Mouse (Mus musculus) forebrain, postnatal 0 days (tissue): ENCODE data around the gene Zdhhc21. TPM values are rescaled to one million over a fixed set of nuclear protein-coding genes. Genes with fewer than 3 reads are reported as not detected.
A peak's percentile ranks its signal among the peaks of the same experiment; 100 is the strongest.

Source experiments
- ATAC-seq: fragments of 200-750 bp; cut with Nextera tagmentation; 2 replicates; pipeline ENCODE4 v1.8.0; 2017; ENCODE audit warnings: mild to moderate bottlenecking, moderate library complexity
- DNase-seq: peaks from one replicate; pipeline ENCODE4 v3.0.0-alpha.2; 2015
- H3K27ac ChIP-seq: fragments of 300-500 bp; sonication (generic); 2 replicates; pipeline ENCODE4 v1.5.1; 2014; ENCODE audit warnings: low read depth, mild to moderate bottlenecking, antibody characterized with exemption, low read length, moderate library complexity, mixed read lengths
- H3K27me3 ChIP-seq: fragments of 300-500 bp; sonication (generic); 2 replicates; pipeline ENCODE4 v1.6.1; 2014; ENCODE audit warnings: mild to moderate bottlenecking, low read length, mixed read lengths; ENCODE audit not compliant: insufficient read depth
- H3K36me3 ChIP-seq: fragments of 300-500 bp; sonication (generic); 2 replicates; pipeline ENCODE4 v1.6.1; 2014; ENCODE audit warnings: mild to moderate bottlenecking, moderate library complexity; ENCODE audit not compliant: insufficient read depth
- H3K4me1 ChIP-seq: fragments of 300-500 bp; sonication (generic); 2 replicates; pipeline ENCODE4 v1.6.1; 2014; ENCODE audit warnings: antibody characterized with exemption; ENCODE audit not compliant: insufficient read depth
- H3K4me2 ChIP-seq: fragments of 300-500 bp; sonication (generic); 2 replicates; pipeline ENCODE4 v1.6.1; 2014; ENCODE audit warnings: low read depth, mild to moderate bottlenecking, moderate library complexity
- H3K4me3 ChIP-seq: fragments of 300-500 bp; sonication (generic); 2 replicates; pipeline ENCODE4 v1.5.1; 2014; ENCODE audit warnings: low read depth, low read length, mixed read lengths
- H3K9ac ChIP-seq: fragments of 300-500 bp; sonication (generic); 2 replicates; pipeline ENCODE4 v1.6.1; 2014; ENCODE audit warnings: mild to moderate bottlenecking
- H3K9me3 ChIP-seq: fragments of 300-500 bp; sonication (generic); 2 replicates; pipeline ENCODE4 v1.6.1; 2016; ENCODE audit warnings: low read length
- CTCF ChIP-seq: sonication (generic); IDR thresholded peaks from 2 replicates; pipeline ENCODE4 v1.5.1; 2016; ENCODE audit warnings: antibody characterized with exemption, control low read depth, low read depth
- WGBS: fragments of 180-500 bp; shearing (Covaris S2); extraction: QIAGEN DNeasy Blood & Tissue Kit; methylation state at CpG from one replicate; pipeline ENCODE4 v1.1.7; 2014; 5-methylcytosine and 5-hydroxymethylcytosine counted together
- polyA plus RNA-seq: library from polyadenylated mRNA; unstranded; fragments of >200 nt; fragmentation: Nextera tagmentation; extraction: Ambion mirVana; gene quantifications from 2 replicates; pipeline ENCODE4 v1.2.1, GENCODE M21; 2015
- total RNA-seq: library from RNA; depleted of rRNA; stranded (reverse); fragments of >200 nt; gene quantifications from 2 replicates; pipeline ENCODE4 v1.2.3, GENCODE M21; 2014

Zdhhc21 gene
- total and polyA plus RNA-seq, 2 experiments from 2014 or later: 11.9 to 39.6 TPM

DNA sequence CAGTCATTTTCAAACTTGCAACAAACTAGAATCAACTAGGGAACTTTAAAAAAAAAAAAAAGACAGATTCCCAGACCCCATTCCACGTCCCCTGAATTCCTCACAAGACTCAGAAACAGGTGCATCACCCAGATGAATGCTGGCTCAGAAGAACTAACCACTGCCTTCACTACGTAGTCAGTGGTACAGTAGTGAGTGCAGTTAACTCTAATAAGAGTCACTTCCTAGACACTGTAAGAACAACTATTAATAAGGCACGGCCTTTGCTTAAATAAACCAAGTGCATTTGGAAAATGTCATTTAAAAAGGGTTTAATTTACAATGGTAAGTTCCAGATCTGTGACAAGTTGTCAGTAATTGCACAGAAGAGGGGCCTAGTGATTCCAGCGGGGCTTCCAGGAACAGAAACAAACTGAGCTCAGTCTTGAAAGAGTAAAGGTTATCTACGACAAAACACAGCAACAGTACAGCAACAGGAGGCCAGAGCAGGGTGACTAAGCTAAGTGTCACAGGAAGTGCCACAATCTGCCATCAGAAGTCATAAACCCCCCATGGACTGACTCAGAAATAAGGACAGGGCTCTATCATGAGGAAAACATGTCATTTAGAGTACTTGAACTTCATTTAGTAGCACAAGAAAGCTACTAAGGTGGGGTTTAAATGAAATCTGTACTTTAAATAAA lies 11.1 kb downstream of the Zdhhc21 start:
- no peak for ATAC-seq

DNA sequence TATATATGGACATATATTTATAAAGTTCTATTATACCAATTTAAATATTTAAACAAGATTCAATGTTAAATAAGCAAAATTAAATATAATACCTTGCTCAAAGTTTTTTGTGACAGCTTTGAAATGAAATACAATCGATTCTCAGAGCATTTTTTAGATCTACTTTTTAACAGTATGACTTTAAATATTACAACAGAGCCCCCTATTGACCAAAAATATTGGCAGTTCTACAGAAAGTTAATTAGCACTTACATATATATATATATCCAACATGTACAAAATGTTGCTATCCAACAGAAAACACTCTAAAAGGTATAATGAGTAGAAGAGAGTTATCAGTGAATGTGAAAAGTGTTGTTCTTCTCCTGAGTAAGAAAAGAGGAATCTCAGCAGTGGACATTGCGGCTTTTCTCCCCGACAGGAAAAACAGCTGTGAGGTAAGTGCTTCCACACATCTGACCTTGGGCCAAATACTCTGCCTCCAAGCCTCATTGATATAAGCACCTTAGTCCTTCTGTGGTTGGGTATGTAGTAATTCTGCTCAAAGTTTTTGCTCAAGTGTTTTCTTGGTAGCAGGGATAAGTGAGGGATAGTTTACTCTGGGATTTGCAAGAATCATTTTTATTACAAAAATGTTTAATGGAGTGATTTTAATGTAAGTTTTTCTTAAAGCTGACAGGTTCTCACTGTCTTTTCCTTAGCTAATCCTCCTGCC lies 22.1 kb downstream of the Zdhhc21 start:
- 67% methylated on average over 3 of the region's 3 CpGs for WGBS
- DNase-seq: no peak
- H3K36me3 ChIP-seq: peaks cover 21% of the 10 kb centered on the region; the same call in 1 of the 2 replicates
- H3K9ac ChIP-seq: no peak overlapping the region
- H3K9me3 ChIP-seq: no peaks in the 10 kb centered on the region
- TF ChIP-seq CTCF: peak; percentile 17; the same call in 1 of the 2 replicates
- no peak overlapping the region for H3K4me3 ChIP-seq
- H3K27me3 ChIP-seq: no peaks in the 10 kb centered on the region
- H3K4me2 ChIP-seq: no peak overlapping the region
- no peak overlapping the region for H3K27ac ChIP-seq
- no peaks in the 10 kb centered on the region for H3K4me1 ChIP-seq
- no peak for ATAC-seq

More for the DNA sequence above, 11.1 kb downstream of the Zdhhc21 start:
- no peaks in the 10 kb centered on the region for H3K9me3 ChIP-seq
- no peak for DNase-seq
- TF ChIP-seq CTCF: no peak
- no peak overlapping the region for H3K9ac ChIP-seq
- no peak overlapping the region for H3K4me3 ChIP-seq
- H3K36me3 ChIP-seq: peaks cover 9% of the 10 kb centered on the region; the same call in 1 of the 2 replicates
- no peak overlapping the region for H3K4me2 ChIP-seq
- H3K4me1 ChIP-seq: no peaks in the 10 kb centered on the region
- 55% methylated on average over 5 of the region's 5 CpGs for whole genome bisulfite sequencing
- H3K27me3 ChIP-seq: no peaks in the 10 kb centered on the region
- no peak overlapping the region for H3K27ac ChIP-seq

DNA sequence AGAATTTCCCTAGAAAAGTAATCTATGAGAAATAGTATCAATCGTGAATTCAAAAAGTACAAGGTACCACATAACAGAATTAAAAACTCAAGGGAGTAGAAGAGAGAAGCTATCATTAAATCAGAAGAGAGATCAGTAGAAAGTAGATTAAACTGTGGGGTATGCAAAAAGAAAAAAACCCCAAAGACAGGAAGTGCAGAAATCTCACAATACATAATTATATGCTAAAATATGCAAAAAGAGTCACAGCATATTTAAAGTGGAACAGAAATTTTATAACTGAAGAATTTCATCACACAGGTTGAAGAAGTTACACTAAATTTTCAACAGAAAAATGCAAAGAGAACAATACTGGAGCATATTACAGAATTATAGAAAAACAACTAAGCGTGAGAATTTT lies 28.6 kb downstream of the Zdhhc21 start:
- ATAC-seq: no peak
- H3K36me3 ChIP-seq: peaks cover 15% of the 10 kb centered on the region
- no peaks in the 10 kb centered on the region for H3K27me3 ChIP-seq
- DNase-seq: no peak
- no peak overlapping the region for H3K4me3 ChIP-seq
- H3K9me3 ChIP-seq: no peaks in the 10 kb centered on the region
- no peak overlapping the region for H3K9ac ChIP-seq
- WGBS: 93% methylated on average over 2 of the region's 2 CpGs
- H3K4me1 ChIP-seq: no peaks in the 10 kb centered on the region
- no peak overlapping the region for H3K4me2 ChIP-seq
- no peak for TF ChIP-seq CTCF
- no peak overlapping the region for H3K27ac ChIP-seq

DNA sequence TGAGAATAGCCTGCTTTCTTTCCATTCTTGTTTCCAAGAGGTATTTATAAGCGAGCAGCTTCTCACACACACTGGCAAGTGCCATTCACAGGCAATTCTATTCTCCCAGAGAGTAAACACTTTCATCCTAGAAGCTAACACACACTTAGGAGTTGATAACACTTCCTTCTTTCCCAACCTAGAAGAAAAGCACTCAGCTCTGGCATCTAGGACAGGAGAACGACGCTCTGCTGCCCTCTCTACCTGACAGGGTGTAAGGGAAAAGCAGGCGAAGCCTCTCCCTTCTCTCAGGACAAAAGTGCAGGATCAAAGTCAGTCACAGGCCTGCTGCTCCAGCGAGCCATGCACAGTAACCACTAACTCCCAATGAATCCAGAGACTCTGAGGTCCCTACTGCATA lies 30.3 kb downstream of the Zdhhc21 start:
- 54% methylated on average over 5 of the region's 5 CpGs for WGBS
- Histone ChIP-seq H3K9ac (no peak overlapping the region), H3K27ac (no peak overlapping the region), H3K36me3 (peaks cover 8% of the 10 kb centered on the region), H3K27me3 (no peaks in the 10 kb centered on the region), H3K9me3 (no peaks in the 10 kb centered on the region), H3K4me1 (no peaks in the 10 kb centered on the region), H3K4me3 (no peak overlapping the region), H3K4me2 (no peak overlapping the region)
- ATAC-seq (no peak), DNase-seq (no peak)
- TF ChIP-seq CTCF: no peak

DNA sequence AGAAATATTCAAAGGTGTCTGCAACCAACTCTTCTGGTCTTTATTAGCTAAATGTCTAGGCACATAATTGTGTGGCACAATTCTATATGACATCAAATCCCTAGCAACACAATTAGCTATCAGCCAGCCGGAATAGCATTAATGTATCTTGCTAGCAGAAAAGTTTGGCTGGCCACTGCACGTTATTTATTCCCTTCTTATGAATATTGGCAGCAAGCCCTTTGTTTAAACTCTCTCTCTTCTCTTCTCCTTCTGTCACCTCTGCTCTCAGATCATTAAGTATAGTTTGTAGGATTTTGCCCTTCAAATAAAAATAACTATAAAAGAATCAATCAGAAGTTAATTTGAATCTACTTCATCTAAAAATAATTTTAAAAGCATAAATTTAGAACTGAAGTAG lies 32.8 kb downstream of the Zdhhc21 start:
- peaks cover 4% of the 10 kb centered on the region; the same call in 1 of the 2 replicates for H3K36me3 ChIP-seq
- no peak overlapping the region for H3K4me3 ChIP-seq
- ATAC-seq (no peak), DNase-seq (no peak)
- H3K9ac ChIP-seq: no peak overlapping the region
- no peaks in the 10 kb centered on the region for H3K27me3 ChIP-seq
- no peak for TF ChIP-seq CTCF
- 17% methylated on average over 2 of the region's 2 CpGs for WGBS
- no peaks in the 10 kb centered on the region for H3K9me3 ChIP-seq
- no peak overlapping the region for H3K4me2 ChIP-seq
- no peaks in the 10 kb centered on the region for H3K4me1 ChIP-seq
- no peak overlapping the region for H3K27ac ChIP-seq

DNA sequence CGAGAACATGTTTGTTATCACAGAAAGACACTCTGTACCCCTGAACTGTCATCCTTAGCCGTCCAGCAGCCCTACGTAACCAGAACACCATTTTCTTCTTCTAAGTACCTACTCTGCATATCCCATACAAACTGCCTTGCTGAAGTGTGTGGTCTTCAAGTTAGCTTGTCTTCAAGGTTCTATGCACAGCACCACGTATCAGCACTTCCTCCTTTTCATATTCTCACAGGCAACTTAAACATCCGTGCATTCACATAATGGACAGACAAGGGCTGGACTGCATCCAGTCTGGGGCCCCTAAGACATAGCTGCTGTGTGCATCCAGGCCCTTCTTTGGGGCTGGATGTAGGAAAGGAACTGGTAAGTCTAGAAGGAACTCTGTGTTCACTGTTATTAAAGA lies 41.9 kb downstream of the Zdhhc21 start:
- no peak for TF ChIP-seq CTCF
- no peaks in the 10 kb centered on the region for H3K27me3 ChIP-seq
- DNase-seq (no peak), ATAC-seq (no peak)
- no peak overlapping the region for H3K9ac ChIP-seq
- 88% methylated on average over 5 of the region's 5 CpGs for WGBS
- H3K4me2 ChIP-seq: no peak overlapping the region
- H3K4me1 ChIP-seq: no peaks in the 10 kb centered on the region
- no peaks in the 10 kb centered on the region for H3K9me3 ChIP-seq
- no peak overlapping the region for H3K27ac ChIP-seq
- no peaks in the 10 kb centered on the region for H3K36me3 ChIP-seq
- H3K4me3 ChIP-seq: no peak overlapping the region

DNA sequence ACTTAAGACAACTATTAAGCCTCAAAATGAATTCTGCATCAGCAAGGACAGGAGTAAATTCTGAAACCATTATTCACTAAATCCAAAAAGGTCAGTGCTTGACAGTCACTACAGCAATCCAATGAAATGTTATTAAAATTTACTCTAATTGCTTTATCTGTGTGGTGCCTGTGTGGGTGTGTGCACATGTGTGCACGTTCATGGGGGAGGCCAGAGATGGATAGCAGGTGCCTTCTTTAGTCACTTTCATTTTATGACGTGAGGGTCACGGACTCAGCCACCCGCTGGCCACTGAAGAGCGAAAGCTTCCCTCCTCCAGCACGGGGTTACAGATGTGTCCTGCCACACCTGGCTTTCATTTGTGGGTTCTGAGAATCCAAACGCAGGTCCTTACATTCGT lies 43.4 kb downstream of the Zdhhc21 start:
- DNase-seq (no peak), ATAC-seq (no peak)
- Histone ChIP-seq H3K27ac (no peak overlapping the region), H3K4me3 (no peak overlapping the region), H3K9ac (no peak overlapping the region), H3K36me3 (no peaks in the 10 kb centered on the region), H3K4me1 (no peaks in the 10 kb centered on the region), H3K9me3 (no peaks in the 10 kb centered on the region), H3K27me3 (no peaks in the 10 kb centered on the region), H3K4me2 (no peak overlapping the region)
- TF ChIP-seq CTCF: no peak
- 91% methylated on average over 8 of the region's 8 CpGs for WGBS
